In the genomic region with DNA sequence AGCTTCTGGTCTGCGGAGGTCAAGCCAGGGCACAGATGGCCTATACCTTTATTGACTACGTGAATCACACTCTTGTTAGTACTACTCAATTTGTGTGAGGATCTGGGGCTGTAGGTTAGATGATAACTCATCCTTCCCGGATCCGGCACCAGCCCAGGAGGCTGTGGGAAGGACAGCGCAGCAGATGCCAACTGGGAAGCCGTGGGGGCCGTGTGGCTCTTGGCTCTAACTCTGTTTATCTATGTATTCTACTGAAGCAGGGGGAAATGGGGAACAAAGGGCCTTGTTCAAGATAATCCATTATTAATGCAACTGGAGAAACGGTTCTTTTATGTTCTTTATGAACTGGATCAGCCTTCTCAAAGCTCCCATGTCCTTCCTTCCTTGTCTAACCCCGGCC, we compare ENCODE assay signal across 25 mouse cellular contexts. TPM values are rescaled to one million over a fixed set of nuclear protein-coding genes. Genes with fewer than 3 reads are reported as not detected.
DNase-seq lines count a peak whose midpoint lies in the region; ATAC-seq and TF ChIP-seq lines count a peak whose summit lies in the region.
"Had no signal": no experiment of that assay in that cellular context is flagged by ENCODE, and none has a peak within 500 bp of the region (broad histone marks: within the 10 kb centered on the region; RNA-seq: fewer than 3 reads in every experiment).

No protein-coding gene starts in this region.

- H3K9ac ChIP-seq in hindbrain, postnatal 0 days (replicated peaks; ENCODE audit: low read length): no peak overlapping the region
- H3K9ac ChIP-seq in hindbrain, embryonic 14.5 days: no peak overlapping the region
- H3K9ac ChIP-seq: embryonic facial prominence, embryonic 12.5 days; forebrain, embryonic 12.5 days; hindbrain, embryonic 12.5 days; intestine, embryonic 15.5 days; limb, embryonic 13.5 days; liver, embryonic 13.5 days; lung, embryonic 14.5 days; neural tube, embryonic 12.5 days; stomach, embryonic 15.5 days had no signal

- no peaks in the 10 kb centered on the region for H3K9me3 ChIP-seq in hindbrain, postnatal 0 days (ENCODE audit: low read length)
- H3K9me3 ChIP-seq in hindbrain, embryonic 14.5 days (ENCODE audit: control insufficient read depth, low read length): no peaks in the 10 kb centered on the region
- H3K9me3 ChIP-seq: embryonic facial prominence, embryonic 12.5 days; forebrain, embryonic 12.5 days; G1E; heart, embryonic 10.5 days; hindbrain, embryonic 12.5 days; intestine, embryonic 15.5 days; limb, embryonic 13.5 days; liver, embryonic 13.5 days; neural tube, embryonic 12.5 days; stomach, embryonic 15.5 days had no signal

- H3K27ac ChIP-seq in hindbrain, postnatal 0 days: no peak overlapping the region
- no peak overlapping the region for H3K27ac ChIP-seq in hindbrain, embryonic 14.5 days
- peak overlapping the region; percentile 72 for H3K27ac ChIP-seq in embryonic fibroblast, embryonic 13.5 days (ENCODE audit: insufficient read depth, low read length)
- H3K27ac ChIP-seq: embryonic facial prominence, embryonic 12.5 days; forebrain, embryonic 12.5 days; heart, embryonic 10.5 days; hindbrain, embryonic 12.5 days; intestine, embryonic 15.5 days; limb, embryonic 13.5 days; liver, embryonic 13.5 days; macrophage; neural tube, embryonic 12.5 days; stomach, embryonic 15.5 days had no signal

- no peak for TF ChIP-seq CTCF in hindbrain, postnatal 0 days (IDR thresholded peaks at IDR 0.05; ENCODE audit: low read depth)
- TF ChIP-seq CTCF in embryonic fibroblast, embryonic 13.5 days (IDR thresholded peaks at IDR 0.05; ENCODE audit: borderline replicate concordance, insufficient read depth, low read length): no peak

- H3K27me3 ChIP-seq in hindbrain, postnatal 0 days (ENCODE audit: insufficient read depth, low read length): no peaks in the 10 kb centered on the region
- no peaks in the 10 kb centered on the region for H3K27me3 ChIP-seq in hindbrain, embryonic 14.5 days (ENCODE audit: control insufficient read depth, insufficient read depth, low read length)
- H3K27me3 ChIP-seq: embryonic facial prominence, embryonic 12.5 days; forebrain, embryonic 12.5 days; hindbrain, embryonic 12.5 days; intestine, embryonic 15.5 days; limb, embryonic 13.5 days; liver, embryonic 13.5 days; neural tube, embryonic 12.5 days; stomach, embryonic 15.5 days had no signal

- DNase-seq in cerebellum, postnatal 10 days: peak; percentile 28 to 46
- no peak for DNase-seq in cerebellum, postnatal 25 days
- peak; percentile 9 for DNase-seq in hindbrain, postnatal 0 days (ENCODE audit: low spot score)
- no peak for DNase-seq in hindbrain, embryonic 14.5 days (ENCODE audit: low spot score)
- peak; percentile 13 for DNase-seq in left cerebral cortex, postnatal 4 days
- no peak for DNase-seq in left cerebral cortex, adult 9 months (ENCODE audit: low spot score in 2 of 2)
- no peak for DNase-seq in spleen, postnatal 10 days (ENCODE audit: low spot score in 2 of 2)
- DNase-seq: adrenal gland, postnatal 25 days; kidney, postnatal 36 days; liver, embryonic 13.5 days; lung, embryonic 14.5 days; thymus, adult 18-20 months; thymus, postnatal 4 days had no signal

- 41% methylated on average over 9 of the region's 9 CpGs for WGBS in hindbrain, postnatal 0 days
- WGBS in hindbrain, embryonic 14.5 days: 62% methylated on average over 9 of the region's 9 CpGs

- H3K4me2 ChIP-seq in hindbrain, postnatal 0 days (ENCODE audit: low read depth, low read length): no peak overlapping the region
- H3K4me2 ChIP-seq in hindbrain, embryonic 14.5 days (replicated peaks): no peak overlapping the region
- H3K4me2 ChIP-seq: embryonic facial prominence, embryonic 12.5 days; forebrain, embryonic 12.5 days; hindbrain, embryonic 12.5 days; intestine, embryonic 15.5 days; liver, embryonic 13.5 days; lung, embryonic 14.5 days; midbrain, embryonic 11.5 days; neural tube, embryonic 12.5 days; stomach, embryonic 15.5 days had no signal

- TF ChIP-seq POLR2A in embryonic fibroblast, embryonic 13.5 days (IDR thresholded peaks at IDR 0.05; ENCODE audit: low read depth, low read length): no peak

- H3K4me3 ChIP-seq in hindbrain, postnatal 0 days (ENCODE audit: low read length): no peak overlapping the region
- no peak overlapping the region for H3K4me3 ChIP-seq in hindbrain, embryonic 14.5 days (replicated peaks; ENCODE audit: low read length)
- H3K4me3 ChIP-seq in embryonic fibroblast, embryonic 13.5 days (ENCODE audit: insufficient read depth, low read length): no peak overlapping the region
- H3K4me3 ChIP-seq: embryonic facial prominence, embryonic 12.5 days; forebrain, embryonic 12.5 days; heart, embryonic 10.5 days; hindbrain, embryonic 12.5 days; intestine, embryonic 15.5 days; limb, embryonic 13.5 days; liver, embryonic 13.5 days; neural tube, embryonic 12.5 days; stomach, embryonic 15.5 days had no signal

- no peaks in the 10 kb centered on the region for H3K36me3 ChIP-seq in hindbrain, postnatal 0 days (ENCODE audit: insufficient read depth, low read length)
- H3K36me3 ChIP-seq in hindbrain, embryonic 14.5 days (replicated peaks; ENCODE audit: control insufficient read depth, insufficient read depth): no peaks in the 10 kb centered on the region
- H3K36me3 ChIP-seq: embryonic facial prominence, embryonic 12.5 days; forebrain, embryonic 12.5 days; hindbrain, embryonic 12.5 days; intestine, embryonic 15.5 days; limb, embryonic 13.5 days; neural tube, embryonic 12.5 days; stomach, embryonic 15.5 days had no signal

- intact Hi-C loops in left cerebral cortex, postnatal 4 days (cut with DNase I): loop anchor here (10.0 kb wide), 3 partner anchors 58 to 1518 kb away; a partner anchor contains a TSS

- H3K4me1 ChIP-seq in hindbrain, postnatal 0 days (ENCODE audit: insufficient read depth, low read length): no peaks in the 10 kb centered on the region
- no peaks in the 10 kb centered on the region for H3K4me1 ChIP-seq in hindbrain, embryonic 14.5 days (replicated peaks; ENCODE audit: control insufficient read depth, insufficient read depth, low read length)
- H3K4me1 ChIP-seq in embryonic fibroblast, embryonic 13.5 days (ENCODE audit: control insufficient read depth, insufficient read depth, low read length): no peaks in the 10 kb centered on the region
- H3K4me1 ChIP-seq: embryonic facial prominence, embryonic 12.5 days; heart, embryonic 10.5 days; hindbrain, embryonic 12.5 days; intestine, embryonic 15.5 days; liver, embryonic 13.5 days; neural tube, embryonic 12.5 days; stomach, embryonic 15.5 days had no signal

- no peak for ATAC-seq in hindbrain, postnatal 0 days
- ATAC-seq in hindbrain, embryonic 14.5 days (ENCODE audit: low FRiP score): no peak
- ATAC-seq: intestine, embryonic 15.5 days had no signal

RNA-seq across cellular contexts. Expression of a gene that starts 47.3 kb away (rescaled TPM):
- total RNA-seq in hindbrain, postnatal 0 days (2014; rRNA removed): 3.3 and 4.1 TPM in 2 replicates
- polyA plus RNA-seq in hindbrain, postnatal 0 days (2015; fragmentation: Nextera tagmentation; extraction: Ambion mirVana): 5.0 and 6.0 TPM in 2 replicates
- 4.8 and 6.0 TPM in 2 replicates for polyA plus RNA-seq in hindbrain, embryonic 14.5 days (2014; fragmentation: Nextera tagmentation; extraction: Ambion mirVana)
- total RNA-seq in left cerebral cortex, postnatal 4 days (2021): 1 to 10 TPM; 1.2 to 3.0 TPM
- 32.4 and 45.3 TPM in 2 replicates for polyA plus RNA-seq in embryonic fibroblast, embryonic 13.5 days (2011; ENCODE audit: insufficient read length, low read depth, missing spikeins)

Comparison
In these comparisons a context has a peak if more than half of its experiments do, and no peak if none do; other contexts are left out.
1. DNase-seq: peak in cerebellum, postnatal 10 days (2 of 2), hindbrain, postnatal 0 days (single experiment) and left cerebral cortex, postnatal 4 days (single experiment); none in cerebellum, postnatal 25 days (0 of 2), hindbrain, embryonic 14.5 days (single experiment), left cerebral cortex, adult 9 months (0 of 2) and spleen, postnatal 10 days (0 of 2).